Mouse (Mus musculus): ENCODE data around the gene Hist1h1a. TPM values are rescaled to one million over a fixed set of nuclear protein-coding genes. Genes with fewer than 3 reads are reported as not detected.
"Not testable (repeated sequence)": the region's sequence is repeated elsewhere in the genome, so short reads cannot be mapped to it uniquely, and the experiment has no call there.

Hist1h1a gene
- polyA plus RNA-seq, 1 experiment, result not detected

- H3K27ac ChIP-seq (ENCODE audit: insufficient read depth, low read depth, low read length), result peak within 1 kb of the TSS; percentile 91
- peak; percentile 64 for TF ChIP-seq POLR2A (IDR thresholded peaks at IDR 0.05; ENCODE audit: insufficient read depth, low read depth, low read length)
- H3K4me1 ChIP-seq (ENCODE audit: control insufficient read depth, insufficient read depth, low read length), result not testable (repeated sequence)
- WGBS, result under 1% methylated on average over 33 of the region's 52 CpGs
- H3K4me3 ChIP-seq (ENCODE audit: insufficient read depth, low read depth, low read length), result peak within 1 kb of the TSS; percentile 65
Observed at GRCm38 (mm10) chr13:23761871-23762821, 1.3 kb upstream of the Hist1h1a start, which contains the start of gene Hist1h3a. Hist1h3a (minus strand) TSS chr13:23762386.

- Histone ChIP-seq H3K4me1 (ENCODE audit: control insufficient read depth, insufficient read depth, low read length) (peaks cover 3% of the 10 kb centered on the region; the same call in 1 of the 2 replicates), H3K27ac (ENCODE audit: insufficient read depth, low read depth, low read length) (peak overlapping the region; percentile 79), H3K4me3 (ENCODE audit: insufficient read depth, low read depth, low read length) (peak overlapping the region; percentile 53; the same call in 1 of the 2 replicates)
- TF ChIP-seq CTCF (IDR thresholded peaks at IDR 0.05; ENCODE audit: insufficient read depth, low read depth, low read length) (no peak), POLR2A (IDR thresholded peaks at IDR 0.05; ENCODE audit: insufficient read depth, low read depth, low read length) (no peak)
- WGBS, result under 1% methylated on average over 10 of the region's 10 CpGs
Observed at GRCm38 (mm10) chr13:23763242-23763585, 252 bp upstream of the Hist1h1a start.

GRCm38 (mm10) chr13:23764324-23765171 lies 1.1 kb downstream of the Hist1h1a start:
- Histone ChIP-seq H3K4me3 (ENCODE audit: insufficient read depth, low read depth, low read length) (peak overlapping the region; percentile 53), H3K4me1 (ENCODE audit: control insufficient read depth, insufficient read depth, low read length) (peaks cover 3% of the 10 kb centered on the region; the same call in 1 of the 2 replicates), H3K27ac (ENCODE audit: insufficient read depth, low read depth, low read length) (0 out of 2 replicates have a peak overlapping the region, but pooled peaks have one; percentile 74)
- WGBS, result 40% methylated on average over 12 of the region's 12 CpGs
- no peak for TF ChIP-seq POLR2A (IDR thresholded peaks at IDR 0.05; ENCODE audit: insufficient read depth, low read depth, low read length)
- no peak for TF ChIP-seq CTCF (IDR thresholded peaks at IDR 0.05; ENCODE audit: insufficient read depth, low read depth, low read length)

GRCm38 (mm10) chr13:23765172-23765513 lies 1.7 kb downstream of the Hist1h1a start:
- H3K4me3 ChIP-seq (ENCODE audit: insufficient read depth, low read depth, low read length), result no peak overlapping the region
- 89% methylated on average over 1 of the region's 1 CpGs for WGBS
- no peak overlapping the region for H3K27ac ChIP-seq (ENCODE audit: insufficient read depth, low read depth, low read length)
- peaks cover 3% of the 10 kb centered on the region; the same call in 1 of the 2 replicates for H3K4me1 ChIP-seq (ENCODE audit: control insufficient read depth, insufficient read depth, low read length)
- no peak for TF ChIP-seq POLR2A (IDR thresholded peaks at IDR 0.05; ENCODE audit: insufficient read depth, low read depth, low read length)
- no peak for TF ChIP-seq CTCF (IDR thresholded peaks at IDR 0.05; ENCODE audit: insufficient read depth, low read depth, low read length)

- Histone ChIP-seq H3K27ac (ENCODE audit: insufficient read depth, low read depth, low read length) (no peak overlapping the region), H3K4me1 (ENCODE audit: control insufficient read depth, insufficient read depth, low read length) (peaks cover 3% of the 10 kb centered on the region; the same call in 1 of the 2 replicates), H3K4me3 (ENCODE audit: insufficient read depth, low read depth, low read length) (no peak overlapping the region)
- TF ChIP-seq CTCF (IDR thresholded peaks at IDR 0.05; ENCODE audit: insufficient read depth, low read depth, low read length) (no peak), POLR2A (IDR thresholded peaks at IDR 0.05; ENCODE audit: insufficient read depth, low read depth, low read length) (no peak)
Observed at GRCm38 (mm10) chr13:23766772-23767171, 3.3 kb downstream of the Hist1h1a start.

- WGBS, result 45% methylated on average over 5 of the region's 5 CpGs
- H3K27ac ChIP-seq (ENCODE audit: insufficient read depth, low read depth, low read length), result no peak overlapping the region
- TF ChIP-seq CTCF (IDR thresholded peaks at IDR 0.05; ENCODE audit: insufficient read depth, low read depth, low read length) (no peak), POLR2A (IDR thresholded peaks at IDR 0.05; ENCODE audit: insufficient read depth, low read depth, low read length) (no peak)
- peaks cover 6% of the 10 kb centered on the region for H3K4me1 ChIP-seq (ENCODE audit: control insufficient read depth, insufficient read depth, low read length)
- H3K4me3 ChIP-seq (ENCODE audit: insufficient read depth, low read depth, low read length), result no peak overlapping the region
Observed at GRCm38 (mm10) chr13:23768834-23769397, 5.5 kb downstream of the Hist1h1a start.

- H3K4me3 ChIP-seq (ENCODE audit: insufficient read depth, low read depth, low read length); H3K27ac ChIP-seq (ENCODE audit: insufficient read depth, low read depth, low read length); H3K4me1 ChIP-seq (ENCODE audit: control insufficient read depth, insufficient read depth, low read length): not testable (repeated sequence)
- 92% methylated on average over 2 of the region's 2 CpGs for WGBS
Observed at GRCm38 (mm10) chr13:23769613-23770012, 6.1 kb downstream of the Hist1h1a start, which contains the start of gene Trim38. Trim38 (plus strand) TSS chr13:23769913.

- 26% methylated on average over 21 of the region's 21 CpGs for WGBS
- H3K27ac ChIP-seq (ENCODE audit: insufficient read depth, low read depth, low read length), result no peak overlapping the region
- no peak overlapping the region for H3K4me3 ChIP-seq (ENCODE audit: insufficient read depth, low read depth, low read length)
- TF ChIP-seq POLR2A (IDR thresholded peaks at IDR 0.05; ENCODE audit: insufficient read depth, low read depth, low read length) (no peak), CTCF (IDR thresholded peaks at IDR 0.05; ENCODE audit: insufficient read depth, low read depth, low read length) (no peak)
- H3K4me1 ChIP-seq (ENCODE audit: control insufficient read depth, insufficient read depth, low read length), result peaks cover 3% of the 10 kb centered on the region
Observed at GRCm38 (mm10) chr13:23772561-23773313, 9.3 kb downstream of the Hist1h1a start.

Data from olfactory bulb, adult 2 months (tissue).